Mouse (Mus musculus) embryo, embryonic 9.5 days (tissue): ENCODE measurements around the gene Rab30.
"Not testable (repeated sequence)": the region's sequence is repeated elsewhere in the genome, so short reads cannot be mapped to it uniquely, and the experiment has no call there.

Source experiments
- DNase-seq: peaks from one replicate; pipeline ENCODE4 v3.0.0-alpha.2; 2017; ENCODE audit errors: extremely low spot score

Rab30 gene

DNA sequence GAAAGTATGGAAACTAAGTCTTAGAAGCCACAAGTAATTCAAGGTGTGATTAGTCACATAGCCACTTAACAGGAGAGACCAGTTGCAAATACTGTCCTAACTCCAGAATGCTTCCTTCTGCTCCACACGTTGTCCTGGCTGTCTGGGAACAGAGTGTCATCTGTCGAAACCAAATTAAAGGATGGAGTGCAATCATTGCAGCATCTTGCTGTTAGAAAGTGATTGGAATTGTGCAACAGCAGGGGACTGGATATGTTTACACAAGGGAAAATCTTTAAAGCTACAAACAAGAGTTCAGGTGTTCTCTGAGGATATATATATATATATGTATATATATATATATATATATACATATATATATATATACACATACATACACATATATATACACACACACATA lies 9.0 kb downstream of the Rab30 start:
- no peak for DNase-seq

DNA sequence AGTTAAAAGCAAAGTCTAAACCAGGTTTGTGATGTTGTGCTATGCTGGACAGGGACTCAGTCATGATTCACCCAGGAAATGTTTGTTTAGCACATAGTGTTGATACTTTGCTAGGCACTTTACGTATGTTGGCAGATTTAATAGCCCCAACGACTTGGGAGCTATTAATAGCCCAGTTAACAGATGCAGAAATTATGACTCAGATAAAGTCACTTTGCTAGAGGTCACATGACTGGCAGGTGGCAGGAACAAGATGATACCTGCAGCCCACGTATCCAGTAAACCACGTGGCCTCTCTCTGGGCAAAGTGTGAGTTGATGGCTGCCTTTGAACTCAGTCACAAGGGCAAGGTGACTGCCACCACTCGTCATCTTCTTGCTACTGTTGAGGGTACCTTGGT lies 16.7 kb downstream of the Rab30 start:
- no peak for DNase-seq

DNA sequence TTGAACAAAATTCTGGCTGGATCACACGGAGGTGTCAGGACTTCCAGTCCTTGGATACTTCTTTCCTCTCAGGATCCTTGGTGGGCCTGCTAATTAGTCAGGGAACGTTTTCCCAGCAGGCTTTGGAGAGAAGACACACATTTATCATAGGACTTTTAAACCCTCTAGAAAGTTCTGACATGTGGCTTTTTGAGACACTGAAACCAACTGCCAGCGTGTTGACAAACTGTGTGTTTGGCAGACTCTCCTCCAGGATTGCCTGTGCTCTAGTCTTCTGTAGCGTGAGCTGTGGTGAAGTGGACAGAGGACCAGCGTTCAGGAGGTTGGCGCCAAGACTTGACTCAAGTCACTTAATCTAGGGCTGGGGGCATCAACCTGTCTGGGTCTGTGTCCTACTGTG lies 19.2 kb downstream of the Rab30 start:
- DNase-seq = no peak

DNA sequence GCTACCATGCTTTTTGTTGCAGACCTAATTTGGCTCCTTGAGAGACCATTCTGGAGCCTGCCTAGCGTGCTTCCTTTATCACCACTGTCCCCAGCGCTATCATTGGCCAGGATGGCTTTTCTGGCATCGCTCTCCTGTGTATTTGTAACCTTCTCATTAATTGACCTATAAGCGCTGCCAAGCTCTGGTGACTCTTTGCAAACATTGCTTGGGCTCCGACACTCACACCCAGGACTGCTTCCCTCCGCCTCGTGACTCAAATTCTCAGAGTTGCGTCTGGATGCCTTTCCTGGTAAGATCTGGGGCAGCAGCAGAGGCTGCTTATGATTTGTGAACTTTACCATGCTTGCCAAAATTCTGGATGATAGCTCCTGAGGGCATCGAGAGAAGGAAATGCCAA lies 19.8 kb downstream of the Rab30 start:
- no peak for DNase-seq

DNA sequence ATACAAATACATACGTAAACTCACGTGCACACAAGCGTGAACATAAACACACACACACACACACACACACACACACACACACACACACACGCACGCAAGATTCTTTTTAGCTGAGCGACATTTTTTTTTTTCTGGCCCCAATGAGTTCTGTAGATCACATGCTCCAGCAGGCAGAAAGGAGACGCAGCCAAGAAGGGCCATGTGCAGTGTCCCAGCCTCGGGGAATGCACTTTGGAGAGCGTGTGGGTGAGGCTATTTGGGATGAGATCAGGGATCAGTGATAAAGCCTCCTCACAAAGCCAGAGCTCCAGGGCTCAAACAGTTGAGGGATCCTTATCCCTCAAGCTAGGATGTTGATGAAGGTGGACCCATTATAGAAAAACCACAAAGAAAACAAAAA lies 24.0 kb downstream of the Rab30 start:
- DNase-seq = no peak

DNA sequence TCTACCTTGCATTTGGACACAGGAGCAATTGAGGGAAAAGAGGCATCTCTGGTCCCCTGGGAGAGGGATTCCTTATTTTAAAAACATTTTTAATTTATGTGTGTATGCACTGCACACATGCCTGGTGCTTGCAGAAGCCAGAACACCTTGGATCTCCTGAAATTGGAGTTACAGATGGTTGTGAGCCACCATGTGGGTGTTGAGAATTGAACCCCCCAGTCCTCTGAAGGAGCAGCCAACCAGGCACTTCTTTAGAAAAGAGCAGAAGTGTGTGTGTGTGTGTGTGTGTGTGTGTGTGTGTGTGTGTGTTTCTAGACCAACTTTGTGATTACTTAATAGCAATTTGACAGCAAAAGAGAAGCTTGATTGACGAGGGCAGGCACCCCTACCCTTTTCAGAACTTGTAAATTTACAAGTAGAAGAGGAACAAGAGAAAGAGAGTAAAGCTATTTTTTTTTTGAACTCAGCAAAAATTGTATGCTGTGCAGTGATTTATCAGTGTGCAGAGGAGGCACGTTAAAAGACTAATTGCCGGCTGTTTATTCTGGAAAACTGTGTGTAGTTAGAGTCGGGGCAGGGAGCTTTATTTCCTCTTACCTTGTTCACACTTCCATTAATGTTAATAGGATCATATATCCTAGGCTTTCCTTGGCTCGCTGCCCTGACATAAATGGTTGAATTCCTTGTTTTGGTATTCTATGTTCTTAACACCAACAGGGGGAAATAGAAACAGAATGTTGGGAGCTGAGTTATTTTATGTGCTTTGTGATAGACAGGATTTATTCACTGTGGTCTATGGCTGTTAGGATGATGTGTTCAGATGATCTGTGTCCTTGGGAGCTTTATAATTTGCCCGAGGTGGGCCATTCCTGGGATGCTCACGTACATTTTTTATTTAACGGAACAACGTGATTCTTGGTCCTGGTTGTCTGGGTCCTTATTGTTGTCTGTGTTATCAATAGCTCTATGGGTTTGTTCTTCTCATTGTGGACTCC lies 25.0 kb downstream of the Rab30 start:
- DNase-seq = no peak

DNA sequence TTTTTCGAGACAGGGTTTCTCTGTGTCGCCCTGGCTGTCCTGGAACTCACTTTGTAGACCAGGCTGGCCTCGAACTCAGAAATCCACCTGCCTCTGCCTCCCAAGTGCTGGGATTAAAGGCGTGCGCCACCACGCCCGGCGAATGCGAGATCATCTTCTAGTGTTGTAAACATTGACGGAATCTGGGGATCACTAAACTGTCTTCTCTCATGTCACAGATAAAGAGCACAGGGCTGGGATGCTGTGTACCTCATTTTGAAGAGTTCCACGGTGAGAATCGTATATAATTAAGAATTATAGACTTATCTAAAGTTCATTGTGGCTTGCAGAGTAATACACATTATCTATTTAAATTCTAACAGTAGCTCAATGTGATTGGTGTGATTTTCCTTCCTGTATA lies 26.7 kb downstream of the Rab30 start:
- DNase-seq = not testable (repeated sequence)

DNA sequence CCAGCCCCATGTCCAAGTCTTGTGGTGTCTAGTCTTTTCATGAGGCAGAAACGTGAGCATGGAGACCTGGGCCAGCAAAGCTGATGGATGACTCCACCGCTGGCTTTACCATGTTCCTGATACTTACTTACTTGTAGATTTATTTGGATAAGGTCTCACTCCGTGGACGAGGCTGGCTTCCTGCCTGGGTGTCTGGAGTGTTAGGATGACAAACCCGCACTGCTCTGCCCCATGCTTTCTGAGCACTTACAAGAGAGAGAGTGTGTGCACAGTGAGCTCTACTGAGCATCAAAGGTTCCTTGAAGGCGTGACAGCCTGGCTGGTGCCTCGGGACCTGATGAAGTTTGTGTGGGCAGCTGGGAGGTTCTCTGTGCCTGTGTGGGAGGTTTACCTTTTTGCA lies 27.5 kb downstream of the Rab30 start:
- no peak for DNase-seq

DNA sequence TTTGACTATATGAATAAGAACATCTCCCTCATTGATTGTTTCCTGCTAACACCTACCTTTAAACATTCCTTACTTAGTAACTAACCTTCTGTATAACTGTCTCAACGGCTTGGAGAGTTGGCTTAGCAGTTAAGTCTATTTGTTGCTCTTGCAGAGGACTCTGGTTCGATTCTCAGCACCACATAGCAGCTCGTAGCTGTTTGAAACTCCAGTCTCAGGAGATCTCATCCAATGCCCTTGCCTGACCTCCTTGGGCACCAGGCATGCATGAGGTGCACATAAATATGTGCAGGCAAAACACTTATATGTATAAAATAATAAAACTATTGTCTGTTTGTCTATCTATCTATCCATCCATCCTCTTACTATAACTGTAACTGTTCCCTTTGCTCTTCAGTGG lies 31.6 kb downstream of the Rab30 start:
- DNase-seq = no peak

DNA sequence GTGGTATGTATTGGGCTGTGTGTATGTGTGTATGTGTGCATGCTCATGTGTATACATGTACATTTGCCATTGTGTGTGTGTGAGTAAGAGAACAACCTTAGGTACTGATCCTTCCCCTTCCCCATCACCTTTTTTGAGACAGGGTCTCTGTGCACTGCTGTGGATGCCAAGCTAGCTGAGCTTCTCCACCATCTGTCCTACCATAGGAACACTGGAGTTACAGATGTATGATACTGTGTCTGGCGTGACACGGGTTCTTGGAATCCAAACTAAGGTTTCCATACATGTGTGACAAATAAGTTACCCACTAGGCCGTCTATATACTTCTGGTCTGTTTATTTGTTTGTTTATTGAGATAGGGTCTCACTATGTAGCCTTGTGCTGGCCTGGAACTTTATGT lies 32.2 kb downstream of the Rab30 start:
- DNase-seq = no peak

DNA sequence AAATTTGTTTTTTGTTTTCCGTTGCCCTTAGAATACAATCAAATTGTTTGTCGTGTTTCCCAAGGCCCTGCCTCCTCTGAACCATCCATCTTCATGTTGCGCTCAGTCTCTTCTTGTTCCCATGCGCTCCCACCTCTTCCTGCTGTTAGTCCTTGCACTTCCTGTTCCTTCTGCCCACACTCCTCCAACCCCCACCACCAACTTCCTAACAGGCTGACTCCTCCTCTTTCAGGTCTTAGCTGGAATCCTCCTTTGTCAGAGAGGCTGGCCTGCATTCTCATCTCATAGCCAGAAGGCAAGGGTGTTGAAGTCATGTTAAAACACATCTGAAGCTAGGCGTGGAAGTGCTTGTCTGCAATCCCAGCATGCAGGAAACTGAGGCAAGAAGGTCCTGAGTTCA lies 33.3 kb downstream of the Rab30 start:
- no peak for DNase-seq

DNA sequence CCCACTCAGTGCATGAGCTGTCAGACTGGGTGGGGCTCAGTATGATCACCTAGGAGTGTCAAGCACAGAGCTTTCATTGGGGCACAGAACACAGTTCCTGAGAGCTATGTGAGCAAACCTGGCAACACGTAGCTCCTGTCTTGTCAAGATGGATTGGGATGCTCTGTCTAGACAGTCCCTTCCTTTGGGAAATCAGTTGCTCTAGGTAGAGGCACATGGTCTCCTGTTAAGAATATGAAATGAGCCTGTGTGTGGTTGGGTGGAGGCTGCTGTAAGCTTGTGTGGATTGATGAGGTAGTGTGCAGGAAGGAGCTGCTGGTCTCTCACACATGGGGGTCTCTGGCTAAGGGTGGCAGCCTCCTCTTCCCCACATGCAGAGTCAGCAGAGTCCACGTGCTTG lies 34.3 kb downstream of the Rab30 start:
- DNase-seq = no peak

DNA sequence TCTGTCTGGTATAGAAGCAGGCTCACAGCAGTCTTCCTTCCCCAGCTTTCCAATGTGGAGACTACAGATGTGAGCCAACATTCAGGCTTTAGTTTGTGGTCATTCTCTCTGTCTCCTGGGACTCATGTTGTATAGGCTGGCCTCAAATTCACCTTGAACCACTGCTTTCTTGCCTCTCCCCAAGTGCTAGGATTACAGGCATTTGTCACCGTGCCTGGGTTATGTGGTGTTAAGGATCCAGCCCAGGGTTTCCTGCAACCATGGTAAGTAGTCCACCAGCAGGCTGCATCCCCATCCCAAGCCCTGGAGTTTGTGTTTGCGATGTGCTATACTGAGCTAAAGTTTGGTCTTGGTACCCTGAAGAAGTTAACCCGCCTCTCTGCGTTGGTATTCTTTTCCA lies 35.2 kb downstream of the Rab30 start:
- no peak for DNase-seq

DNA sequence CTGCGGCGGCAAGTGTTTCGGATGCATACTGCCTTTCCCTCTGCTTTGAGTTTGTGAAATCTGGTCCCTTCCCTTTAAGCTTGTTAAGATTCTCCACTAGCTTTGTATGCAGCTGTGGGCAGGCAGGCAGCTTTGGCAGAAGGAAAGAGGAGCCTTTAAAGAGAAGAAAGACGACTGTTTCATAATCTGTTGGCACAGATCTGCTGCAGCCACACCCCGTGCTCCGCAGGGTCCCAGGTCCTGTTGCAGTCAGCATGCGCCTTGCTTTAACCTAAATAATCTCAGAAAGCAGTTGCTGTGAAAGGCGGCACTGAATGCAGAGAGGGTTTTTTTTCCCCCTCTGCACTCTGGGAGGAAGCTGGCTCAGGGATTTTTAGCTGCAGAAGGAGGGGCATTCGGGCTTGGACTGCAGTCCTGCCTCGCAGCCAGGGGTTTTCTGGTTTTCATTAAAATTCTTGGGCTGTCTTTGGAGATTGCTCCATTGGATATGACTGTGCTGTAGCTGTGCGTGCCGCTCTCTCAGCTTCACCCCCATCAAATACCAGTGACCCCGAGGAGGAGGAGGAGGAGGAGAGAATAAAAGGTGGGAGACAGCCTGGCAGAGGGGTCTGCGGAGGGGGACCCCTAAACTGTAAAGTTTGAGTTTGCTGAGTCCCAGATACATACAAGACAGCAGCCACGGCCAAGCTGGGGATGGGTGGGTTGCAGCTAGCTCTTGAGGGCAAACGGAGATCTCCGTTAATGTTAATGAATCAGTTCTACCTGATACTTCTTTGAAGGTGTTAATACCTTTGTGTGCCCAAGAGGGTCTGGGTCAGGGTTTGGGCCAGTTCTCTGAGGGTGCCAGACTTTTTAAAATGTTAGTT lies 35.9 kb downstream of the Rab30 start:
- peak; percentile 41 for DNase-seq

DNA sequence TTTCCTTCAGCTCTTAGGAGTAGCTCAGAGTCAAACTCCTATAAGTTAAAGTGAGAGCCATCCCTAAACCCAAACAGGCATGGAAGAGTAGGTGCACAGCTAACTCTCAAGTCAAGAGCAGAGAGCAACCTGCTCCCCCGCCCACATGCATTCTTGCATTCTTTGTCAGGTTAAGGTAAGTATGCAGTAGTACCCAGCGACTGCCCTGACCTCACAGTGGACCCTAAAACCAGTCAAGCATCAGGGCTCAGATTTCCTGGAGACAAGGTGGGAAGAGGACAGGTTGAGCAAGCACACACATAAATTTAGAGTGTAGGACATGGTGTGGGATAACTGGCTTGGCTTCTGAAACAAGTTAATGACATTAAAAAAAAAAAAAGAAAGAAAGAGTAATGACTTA lies 37.7 kb downstream of the Rab30 start:
- DNase-seq = no peak

DNA sequence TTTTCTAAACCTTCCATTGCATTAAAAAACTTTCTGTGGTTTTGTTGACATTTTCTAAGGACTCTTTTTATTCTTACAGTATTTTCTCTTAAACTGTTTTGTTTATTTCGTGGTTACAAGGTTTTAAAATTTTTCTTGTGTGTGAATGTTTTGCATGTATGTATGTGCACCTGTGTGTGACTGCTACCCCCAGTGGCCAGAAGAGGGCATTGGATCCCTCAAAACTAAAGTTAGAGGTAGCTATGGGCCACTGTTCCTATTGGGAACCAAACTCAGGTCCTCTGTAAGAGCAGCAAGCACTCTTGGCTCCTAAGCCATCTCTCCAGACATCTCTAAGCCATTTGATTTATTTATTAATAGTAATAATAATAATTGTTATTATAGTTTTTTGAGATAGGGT lies 40.0 kb downstream of the Rab30 start:
- DNase-seq = no peak

DNA sequence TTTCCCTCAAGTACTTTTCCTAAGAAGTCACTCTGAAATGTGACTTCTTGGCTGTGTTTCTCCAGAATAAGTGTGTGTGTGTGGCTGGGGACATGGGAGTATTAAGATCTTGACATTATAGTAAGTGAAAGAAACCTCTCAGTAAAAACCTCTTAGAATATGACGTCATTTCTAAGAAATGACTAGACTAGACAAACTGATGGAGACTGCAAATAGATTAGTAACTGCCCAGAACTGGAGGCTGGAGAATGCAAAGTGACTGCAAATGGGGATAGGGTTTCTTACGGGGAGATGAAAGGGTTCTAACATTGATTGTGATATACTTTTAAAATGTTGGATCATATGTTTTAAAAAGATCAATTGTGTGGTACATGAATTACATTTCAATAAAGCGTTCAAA lies 40.5 kb downstream of the Rab30 start:
- no peak for DNase-seq

DNA sequence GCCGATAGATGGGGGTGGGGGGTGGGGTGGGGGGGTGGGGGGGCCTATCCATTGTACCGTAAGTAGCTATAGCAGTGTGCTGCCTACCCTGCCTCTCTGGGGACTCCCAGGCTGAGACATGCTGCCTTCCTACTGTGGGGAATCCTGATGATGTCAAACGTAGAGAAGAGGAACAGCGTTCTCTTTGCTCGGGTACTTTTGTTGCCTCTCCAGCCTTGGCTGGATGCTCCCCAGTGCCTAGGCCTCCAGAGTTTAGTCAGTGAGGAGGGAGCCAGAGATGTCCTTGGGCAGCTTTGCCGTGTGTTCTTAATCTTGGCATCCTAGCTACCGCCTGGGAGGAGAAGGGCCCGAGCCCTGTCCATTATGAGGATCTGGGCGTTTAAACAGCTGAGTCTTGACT lies 41.1 kb downstream of the Rab30 start:
- DNase-seq = no peak

DNA sequence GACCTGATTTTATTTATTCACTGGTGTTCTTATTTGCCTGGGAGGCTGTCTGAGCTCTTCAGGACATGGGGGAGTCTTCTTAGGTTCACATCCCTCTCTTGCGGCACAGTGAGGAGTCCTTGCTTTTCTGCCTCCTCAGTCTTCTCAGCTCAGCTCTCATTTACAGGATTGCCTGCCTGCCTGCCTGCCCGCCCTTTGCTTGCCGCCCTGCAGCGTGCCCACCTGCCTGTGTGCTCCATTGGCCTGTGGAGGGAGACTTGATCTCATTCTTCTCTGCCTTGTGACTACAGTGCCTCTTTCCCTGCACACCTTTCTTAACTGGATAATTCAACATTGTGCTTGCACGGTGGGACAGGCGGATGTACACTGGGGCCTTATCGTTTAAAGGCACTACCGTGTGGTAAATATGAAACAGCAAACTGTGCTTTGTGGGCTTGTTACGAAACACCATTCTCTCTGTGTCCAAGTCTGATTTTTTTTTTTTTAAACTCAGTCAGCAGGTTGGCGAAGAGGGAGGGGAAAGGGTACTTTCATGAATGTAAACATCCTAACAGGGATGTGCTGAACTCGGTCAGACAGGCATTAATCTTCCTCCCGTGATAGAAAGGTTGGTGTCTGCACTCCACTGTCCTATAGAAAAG lies 41.9 kb downstream of the Rab30 start:
- DNase-seq = no peak

DNA sequence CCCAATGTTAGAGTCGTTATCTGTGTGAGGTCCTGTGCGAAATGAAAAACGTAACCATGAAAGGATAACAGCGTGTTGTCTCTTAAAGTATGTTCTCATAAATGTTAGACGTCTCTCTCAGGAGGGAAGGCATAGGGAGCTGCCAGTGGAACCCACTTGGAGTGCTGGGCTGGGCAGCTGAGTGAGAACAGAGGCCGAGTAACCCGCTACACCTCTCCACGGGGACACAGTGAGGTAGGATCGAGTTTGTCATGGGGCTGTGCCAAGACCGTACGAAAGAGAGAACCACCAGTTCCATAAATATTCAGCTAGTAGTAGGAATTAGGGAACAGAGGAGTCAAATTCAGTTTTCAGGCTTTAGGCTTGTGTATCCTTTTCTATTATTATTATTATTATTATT lies 42.5 kb downstream of the Rab30 start:
- no peak for DNase-seq

DNA sequence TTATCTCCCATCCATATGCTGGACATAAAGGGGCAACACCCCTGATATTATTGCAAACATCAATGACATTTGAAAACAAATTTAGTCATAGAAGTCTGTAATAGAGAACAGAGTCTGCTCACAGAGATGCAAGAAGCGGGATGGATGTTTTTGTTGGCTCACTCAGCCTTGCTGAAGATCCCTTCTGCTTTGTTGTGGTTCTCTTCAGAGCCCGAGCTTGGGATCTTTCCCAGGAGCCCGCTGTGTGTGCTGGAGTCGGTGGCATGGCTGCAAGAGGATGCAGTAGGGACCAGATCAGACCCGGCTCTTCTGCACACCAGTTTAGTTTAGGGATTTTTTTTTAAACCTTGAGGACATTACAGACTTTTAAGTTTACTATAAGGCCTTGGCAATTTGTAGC lies 54.3 kb downstream of the Rab30 start:
- no peak for DNase-seq

DNA sequence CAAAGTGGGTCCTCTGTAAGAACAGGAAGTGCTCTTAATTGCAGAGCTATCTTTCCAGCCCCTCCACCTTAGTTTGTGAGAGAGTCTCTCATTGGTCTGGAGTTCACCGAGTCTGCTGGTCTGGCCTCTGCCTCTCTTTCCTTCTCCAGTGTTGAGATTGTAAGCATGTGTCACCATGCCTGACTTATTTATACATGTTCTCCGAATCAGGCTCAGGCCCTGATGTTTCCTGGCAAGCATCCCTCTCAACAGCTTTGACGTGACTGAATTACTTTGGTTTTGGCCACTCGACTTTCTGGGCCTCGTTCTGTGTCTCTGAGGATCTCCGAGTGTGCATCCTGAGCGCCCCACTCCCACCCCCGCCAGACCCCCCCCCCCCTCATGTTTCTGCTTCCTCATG lies 55.4 kb downstream of the Rab30 start:
- DNase-seq = no peak
